ENCODE assay signal across 1 mouse cellular context in the genomic region with DNA sequence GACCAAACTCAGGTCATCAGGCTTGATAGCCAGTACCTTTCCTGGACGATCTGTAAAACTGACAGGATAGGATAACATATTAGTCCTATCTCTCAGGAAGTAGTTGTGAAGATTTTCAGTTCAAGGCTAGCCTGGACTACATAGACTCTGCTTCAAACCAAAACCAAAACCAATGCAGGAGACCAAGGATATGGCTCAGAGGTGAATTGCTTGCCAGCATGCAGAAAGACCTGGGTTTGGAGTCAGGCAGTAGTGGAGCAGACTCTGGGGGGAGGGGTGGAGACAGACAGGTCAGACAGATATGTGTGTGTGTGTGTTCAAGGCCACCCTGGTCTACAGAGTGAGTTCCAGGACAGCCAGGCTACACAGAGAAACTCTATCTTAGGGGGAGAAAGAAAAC.
TF ChIP-seq lines count a peak whose summit lies in the region.

No protein-coding gene starts in this region.

TF ChIP-seq in MEL, 35 proteins besides CTCF, POLR2A, EP300 and RAD21 (continued from another document):
- TF ChIP-seq RCOR1 (IDR thresholded peaks at IDR 0.05; ENCODE audit: low read depth, low read length) (no peak), MAFK (IDR thresholded peaks at IDR 0.05; ENCODE audit: borderline replicate concordance, low read depth, low read length) (no peak), ELF1 (IDR thresholded peaks at IDR 0.05; ENCODE audit: low read depth, low read length) (no peak)
